Mouse (Mus musculus): ENCODE data around the gene Olfr519. TPM values are rescaled to one million over a fixed set of nuclear protein-coding genes. Genes with fewer than 3 reads are reported as not detected.

The Olfr519 gene
- total and polyA plus RNA-seq, 2 experiments: not detected

DNA sequence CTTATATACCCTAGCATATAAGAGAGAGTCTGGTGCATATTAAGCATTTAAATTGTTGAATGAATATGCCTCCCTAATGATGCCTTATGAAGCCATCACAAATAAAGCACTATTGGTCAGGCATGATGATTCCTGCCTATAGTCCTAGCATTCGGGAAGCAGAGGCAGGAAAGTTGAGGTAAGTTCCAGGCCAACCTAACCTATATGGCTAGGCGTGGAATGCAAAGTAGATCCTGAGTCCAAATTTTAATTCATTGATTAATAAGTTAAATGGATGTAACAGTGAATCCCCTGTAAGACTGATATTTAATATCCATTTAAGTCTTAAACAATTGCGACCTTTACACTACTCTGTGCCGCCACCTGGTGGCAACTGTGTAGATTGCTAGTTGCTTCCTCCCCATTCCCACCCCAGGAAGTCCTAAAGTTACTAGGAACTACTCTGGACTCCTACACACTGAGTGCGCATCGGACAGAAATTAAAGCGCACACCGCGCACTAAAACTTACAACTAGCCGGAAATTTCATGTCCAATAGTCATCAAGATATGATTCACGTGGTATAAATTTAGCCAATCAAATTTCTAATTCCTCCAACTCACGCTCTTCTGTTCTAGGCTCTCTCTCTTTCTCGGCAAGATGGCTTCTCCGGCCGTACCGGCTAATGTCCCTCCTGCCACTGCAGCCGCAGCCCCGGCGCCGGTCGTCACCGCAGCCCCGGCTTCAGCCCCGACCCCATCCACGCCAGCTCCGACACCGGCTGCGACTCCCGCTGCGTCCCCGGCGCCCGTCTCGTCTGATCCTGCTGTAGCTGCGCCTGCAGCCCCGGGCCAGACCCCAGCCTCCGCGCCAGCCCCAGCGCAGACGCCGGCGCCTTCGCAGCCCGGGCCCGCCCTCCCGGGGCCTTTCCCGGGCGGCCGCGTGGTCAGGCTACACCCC lies 39.8 kb upstream of the Olfr519 start, which contains the start of gene Eif3f:
Gene Eif3f, plus strand, starts transcription at position 624 of the 938 bp plus-strand sequence.
- WGBS: 2% methylated on average over 50 of the region's 50 CpGs
- H3K27me3 ChIP-seq (ENCODE audit: control insufficient read depth, insufficient read depth, low read length): no peaks in the 10 kb centered on the region

DNA sequence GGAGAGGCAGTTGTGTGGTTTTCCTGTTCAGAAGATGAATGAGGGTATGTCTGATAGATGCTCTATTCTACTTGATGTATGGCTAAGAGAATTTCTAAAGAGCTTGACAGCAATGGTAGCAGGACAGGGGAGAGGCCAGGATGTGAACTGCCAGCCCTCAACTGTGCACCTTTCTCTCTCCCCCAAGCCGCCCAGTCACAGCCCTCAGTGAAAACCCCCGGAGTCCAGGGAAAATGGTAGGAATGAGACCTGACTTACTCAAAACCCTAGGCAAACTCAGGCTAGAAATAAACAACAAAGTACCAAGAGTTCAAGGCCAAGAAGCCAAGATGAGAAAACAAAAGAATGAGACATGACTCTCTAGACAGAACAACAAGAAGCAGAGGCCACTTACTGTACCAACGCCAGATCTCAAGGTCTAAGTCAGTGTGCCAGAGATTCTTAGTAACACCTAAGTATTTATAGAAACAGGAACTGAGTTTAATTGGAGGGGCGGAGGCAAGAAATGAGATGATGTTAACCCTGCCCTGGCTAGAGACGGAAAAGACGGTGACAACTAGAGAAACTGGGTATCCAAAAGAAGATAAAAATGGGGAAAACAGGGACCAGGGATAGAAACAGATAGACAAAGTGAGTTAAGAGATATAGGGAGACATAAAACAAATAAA lies 35.6 kb upstream of the Olfr519 start, which contains the start of gene Nlrp10:
Gene Nlrp10, minus strand, starts transcription at position 453 of the 668 bp plus-strand sequence.
- WGBS: 68% methylated on average over 6 of the region's 6 CpGs
- DNase-seq (ENCODE audit: extremely low read depth, low read depth, low spot score): no peak
- no peak within 1 kb of the TSS for H3K4me3 ChIP-seq (ENCODE audit: insufficient read depth, low read depth, low read length)
- TF ChIP-seq POLR2A (IDR thresholded peaks at IDR 0.05; ENCODE audit: extremely low read depth, insufficient read depth, low read length) (no peak), CTCF (IDR thresholded peaks at IDR 0.05; ENCODE audit: low read depth, low read length) (no peak)
- H3K9ac ChIP-seq (ENCODE audit: low read depth, low read length): no peak within 1 kb of the TSS
- H3K4me1 ChIP-seq (ENCODE audit: control insufficient read depth, insufficient read depth, low read length): no peaks in the 10 kb centered on the region
- H3K79me2 ChIP-seq (ENCODE audit: control insufficient read depth, insufficient read depth, low read length): peaks cover 4% of the 10 kb centered on the region; the same call in 1 of the 2 replicates
- no peaks in the 10 kb centered on the region for H3K36me3 ChIP-seq (ENCODE audit: control insufficient read depth, insufficient read depth, low read length)
- H3K27me3 ChIP-seq (ENCODE audit: control insufficient read depth, insufficient read depth, low read length): no peaks in the 10 kb centered on the region
- H3K27ac ChIP-seq (replicated peaks; ENCODE audit: insufficient read depth, low read depth, low read length): no peak within 1 kb of the TSS

More for the DNA sequence above, 39.8 kb upstream of the Olfr519 start, which contains the start of gene Eif3f:
- Histone ChIP-seq H3K36me3 (ENCODE audit: control insufficient read depth, insufficient read depth, low read length) (peaks cover 13% of the 10 kb centered on the region), H3K27ac (replicated peaks; ENCODE audit: insufficient read depth, low read depth, low read length) (peak within 1 kb of the TSS; percentile 58; the same call in 1 of the 2 replicates), H3K4me3 (ENCODE audit: insufficient read depth, low read depth, low read length) (peak within 1 kb of the TSS; percentile 94), H3K9ac (ENCODE audit: low read depth, low read length) (peak within 1 kb of the TSS; percentile 96), H3K4me1 (ENCODE audit: control insufficient read depth, insufficient read depth, low read length) (peaks cover 10% of the 10 kb centered on the region), H3K79me2 (ENCODE audit: control insufficient read depth, insufficient read depth, low read length) (peaks cover 8% of the 10 kb centered on the region; the same call in 1 of the 2 replicates)
- DNase-seq (ENCODE audit: extremely low read depth, low read depth, low spot score): peak; percentile 99
- TF ChIP-seq POLR2A (IDR thresholded peaks at IDR 0.05; ENCODE audit: extremely low read depth, insufficient read depth, low read length) (peak; percentile 67), CTCF (IDR thresholded peaks at IDR 0.05; ENCODE audit: low read depth, low read length) (peak; percentile 70)

DNA sequence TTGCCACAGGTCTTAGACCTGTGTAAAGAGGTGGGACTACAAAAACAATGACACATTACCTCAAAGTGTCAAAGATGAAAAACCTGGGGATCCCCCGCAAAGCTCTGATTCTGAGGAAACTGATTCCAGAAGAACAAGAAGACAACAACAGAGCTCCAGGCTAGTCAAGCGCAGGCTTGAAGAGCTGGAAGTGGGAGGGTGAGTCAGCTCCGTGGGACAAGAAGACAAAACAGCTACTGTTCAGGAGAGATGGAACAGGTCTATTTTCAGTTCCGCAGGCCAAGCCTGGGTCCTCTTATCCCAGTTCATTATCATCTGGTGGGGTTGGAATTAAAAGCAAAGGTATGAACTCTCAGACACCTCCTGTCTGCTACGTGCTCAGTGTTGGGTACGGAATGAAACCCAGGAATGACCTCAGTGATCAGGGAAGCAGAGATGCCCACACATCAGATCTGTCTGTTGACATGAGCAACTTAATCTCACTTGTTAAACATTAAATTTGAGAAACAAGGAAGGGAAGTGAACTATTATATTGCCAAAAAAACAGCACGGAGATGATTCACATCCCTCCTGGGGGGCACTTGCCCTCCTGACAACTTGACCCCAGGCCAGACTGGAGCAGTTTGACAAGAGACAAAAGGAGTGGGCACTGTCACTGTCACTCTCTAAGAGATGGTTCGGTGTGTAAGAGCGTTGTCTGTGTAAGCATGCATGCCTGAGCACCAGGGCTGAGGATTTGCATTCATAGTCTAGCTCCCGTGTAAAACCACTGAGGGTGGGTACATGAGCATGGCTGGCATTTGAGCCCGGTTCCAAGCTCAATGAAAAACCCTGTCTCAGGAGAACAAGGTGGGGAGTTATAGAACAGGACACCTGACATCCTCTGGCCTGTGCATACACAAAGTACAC lies 34.3 kb upstream of the Olfr519 start:
- Histone ChIP-seq H3K27ac (replicated peaks; ENCODE audit: insufficient read depth, low read depth, low read length) (no peak overlapping the region), H3K79me2 (ENCODE audit: control insufficient read depth, insufficient read depth, low read length) (no peaks in the 10 kb centered on the region), H3K27me3 (ENCODE audit: control insufficient read depth, insufficient read depth, low read length) (no peaks in the 10 kb centered on the region), H3K4me1 (ENCODE audit: control insufficient read depth, insufficient read depth, low read length) (no peaks in the 10 kb centered on the region), H3K4me3 (ENCODE audit: insufficient read depth, low read depth, low read length) (no peak overlapping the region), H3K9ac (ENCODE audit: low read depth, low read length) (no peak overlapping the region), H3K36me3 (ENCODE audit: control insufficient read depth, insufficient read depth, low read length) (no peaks in the 10 kb centered on the region)
- no peak for DNase-seq (ENCODE audit: extremely low read depth, low read depth, low spot score)
- 78% methylated on average over 11 of the region's 11 CpGs for WGBS
- TF ChIP-seq POLR2A (IDR thresholded peaks at IDR 0.05; ENCODE audit: extremely low read depth, insufficient read depth, low read length) (no peak), CTCF (IDR thresholded peaks at IDR 0.05; ENCODE audit: low read depth, low read length) (no peak)

DNA sequence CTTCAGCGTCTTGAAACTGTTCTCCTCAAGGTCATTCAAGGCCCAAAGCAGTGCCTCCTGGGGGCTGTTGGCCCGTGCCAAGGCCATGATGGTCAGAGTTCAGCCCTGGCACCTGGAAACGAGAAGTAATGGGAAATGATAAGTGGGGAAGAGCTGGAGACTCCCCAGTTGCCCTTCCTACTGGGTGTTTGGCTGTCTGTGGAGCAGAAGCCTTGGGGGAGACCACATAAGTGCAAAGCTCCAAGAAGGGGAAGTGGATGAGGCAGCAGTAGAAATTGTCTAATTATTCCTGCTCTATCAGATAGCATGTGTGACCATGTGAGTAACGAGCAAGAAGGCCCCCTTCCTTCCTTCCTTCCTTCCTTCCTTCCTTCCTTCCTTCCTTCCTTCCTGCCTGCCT lies 32.8 kb upstream of the Olfr519 start:
- TF ChIP-seq CTCF (IDR thresholded peaks at IDR 0.05; ENCODE audit: low read depth, low read length): no peak
- TF ChIP-seq POLR2A (IDR thresholded peaks at IDR 0.05; ENCODE audit: extremely low read depth, insufficient read depth, low read length): no peak
- Histone ChIP-seq H3K79me2 (ENCODE audit: control insufficient read depth, insufficient read depth, low read length) (no peaks in the 10 kb centered on the region), H3K9ac (ENCODE audit: low read depth, low read length) (no peak overlapping the region), H3K36me3 (ENCODE audit: control insufficient read depth, insufficient read depth, low read length) (no peaks in the 10 kb centered on the region), H3K4me1 (ENCODE audit: control insufficient read depth, insufficient read depth, low read length) (no peaks in the 10 kb centered on the region), H3K4me3 (ENCODE audit: insufficient read depth, low read depth, low read length) (no peak overlapping the region), H3K27ac (replicated peaks; ENCODE audit: insufficient read depth, low read depth, low read length) (no peak overlapping the region), H3K27me3 (ENCODE audit: control insufficient read depth, insufficient read depth, low read length) (no peaks in the 10 kb centered on the region)
- DNase-seq (ENCODE audit: extremely low read depth, low read depth, low spot score): no peak
- WGBS: 67% methylated on average over 4 of the region's 4 CpGs

DNA sequence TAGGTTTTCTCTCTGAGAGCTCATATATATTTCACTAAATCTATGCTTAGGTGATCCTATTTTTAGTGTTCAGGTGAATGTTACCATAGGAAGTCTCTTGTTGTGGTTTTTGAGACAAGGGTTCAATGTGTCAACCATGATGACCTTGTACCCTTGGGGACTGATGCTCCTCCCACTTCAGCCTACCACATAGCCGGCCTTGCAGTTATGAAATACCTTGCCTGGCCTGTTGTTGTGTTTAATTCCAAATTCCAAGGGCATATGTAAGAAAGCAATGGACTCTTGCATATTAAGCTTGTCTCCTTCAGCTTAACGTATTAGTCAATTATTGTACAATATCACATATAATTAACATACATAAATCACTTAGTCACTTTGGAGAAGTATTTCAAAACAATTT lies 9.7 kb upstream of the Olfr519 start:
- Histone ChIP-seq H3K27ac (replicated peaks; ENCODE audit: insufficient read depth, low read depth, low read length) (no peak overlapping the region), H3K4me1 (ENCODE audit: control insufficient read depth, insufficient read depth, low read length) (no peaks in the 10 kb centered on the region; the same call in 1 of the 2 replicates), H3K27me3 (ENCODE audit: control insufficient read depth, insufficient read depth, low read length) (no peaks in the 10 kb centered on the region), H3K36me3 (ENCODE audit: control insufficient read depth, insufficient read depth, low read length) (no peaks in the 10 kb centered on the region), H3K79me2 (ENCODE audit: control insufficient read depth, insufficient read depth, low read length) (no peaks in the 10 kb centered on the region), H3K9ac (ENCODE audit: low read depth, low read length) (no peak overlapping the region), H3K4me3 (ENCODE audit: insufficient read depth, low read depth, low read length) (no peak overlapping the region)
- DNase-seq (ENCODE audit: extremely low read depth, low read depth, low spot score): peak; percentile 83
- WGBS: 22% methylated on average over 2 of the region's 2 CpGs
- TF ChIP-seq POLR2A (IDR thresholded peaks at IDR 0.05; ENCODE audit: extremely low read depth, insufficient read depth, low read length): no peak
- no peak for TF ChIP-seq CTCF (IDR thresholded peaks at IDR 0.05; ENCODE audit: low read depth, low read length)

Data from liver, adult 2 months (tissue).